Mouse (Mus musculus) liver, postnatal 0 days (tissue): ENCODE measurements at regions not wholly inside any gene's neighbourhood (a gene's known extent, or its start where the extent isn't known, plus 50 kb on each side); places are given as distances from the start of the nearest gene placed in this dataset.

ENCODE experiments used
- ATAC-seq: fragments of 200-750 bp; cut with Nextera tagmentation; 2 replicates; pipeline ENCODE4 v1.8.0; 2017; ENCODE audit warnings: mild to moderate bottlenecking, moderate library complexity
- DNase-seq: peaks from one replicate; pipeline ENCODE4 v3.0.0-alpha.2; 2016
- H3K27ac ChIP-seq: fragments of 300-500 bp; sonication (generic); 2 replicates; pipeline ENCODE4 v1.5.1; 2014; ENCODE audit warnings: antibody characterized with exemption, moderate library complexity, mild to moderate bottlenecking, low read depth
- H3K27me3 ChIP-seq: fragments of 300-500 bp; sonication (generic); 2 replicates; pipeline ENCODE4 v1.6.1; 2014; ENCODE audit warnings: low read length, control low read depth, mixed read lengths; ENCODE audit not compliant: insufficient read depth
- H3K36me3 ChIP-seq: fragments of 300-500 bp; sonication (generic); replicated peaks from 2 replicates; pipeline ENCODE4 v1.6.1; 2014; ENCODE audit warnings: mild to moderate bottlenecking, control low read depth, low read length, moderate library complexity, mixed read lengths; ENCODE audit not compliant: insufficient read depth
- H3K4me1 ChIP-seq: fragments of 300-500 bp; sonication (generic); 2 replicates; pipeline ENCODE4 v1.6.1; 2014; ENCODE audit warnings: antibody characterized with exemption, mild to moderate bottlenecking, control low read depth; ENCODE audit not compliant: insufficient read depth
- H3K4me2 ChIP-seq: fragments of 300-500 bp; sonication (generic); 2 replicates; pipeline ENCODE4 v1.6.1; 2014; ENCODE audit warnings: low read depth, mild to moderate bottlenecking, low read length, moderate library complexity, mixed read lengths
- H3K4me3 ChIP-seq: fragments of 300-500 bp; sonication (generic); 2 replicates; pipeline ENCODE4 v1.5.1; 2014; ENCODE audit warnings: low read depth, low read length
- H3K9ac ChIP-seq: fragments of 300-500 bp; sonication (generic); replicated peaks from 2 replicates; pipeline ENCODE4 v1.6.1; 2014; ENCODE audit warnings: mild to moderate bottlenecking, moderate library complexity
- H3K9me3 ChIP-seq: fragments of 300-500 bp; sonication (generic); 2 replicates; pipeline ENCODE4 v1.6.1; 2016; ENCODE audit warnings: mild to moderate bottlenecking, control low read depth, low read length, mixed read lengths
- CTCF ChIP-seq: sonication (generic); IDR thresholded peaks from 2 replicates; pipeline ENCODE4 v1.5.1; 2016; ENCODE audit warnings: antibody characterized with exemption, low read depth
- EP300 ChIP-seq: IDR thresholded peaks from 2 replicates; pipeline ENCODE4 v1.6.1; 2016; ENCODE audit warnings: antibody characterized with exemption, low read depth, mild to moderate bottlenecking
- WGBS: fragments of 180-500 bp; shearing (Covaris S2); extraction: QIAGEN DNeasy Blood & Tissue Kit; methylation state at CpG from one replicate; pipeline ENCODE4 v1.1.7; 2014; ENCODE audit not compliant: insufficient replicate concordance; 5-methylcytosine and 5-hydroxymethylcytosine counted together

GRCm38 (mm10) chr9:100392262-100392661, 94.3 kb downstream of the Il20rb start:
- no peak overlapping the region for H3K4me3 ChIP-seq
- no peaks in the 10 kb centered on the region for H3K9me3 ChIP-seq
- 36% methylated on average over 1 of the region's 1 CpGs for WGBS
- no peak overlapping the region for H3K9ac ChIP-seq
- no peak overlapping the region for H3K27ac ChIP-seq
- no peaks in the 10 kb centered on the region for H3K4me1 ChIP-seq
- H3K4me2 ChIP-seq, result no peak overlapping the region
- H3K27me3 ChIP-seq, result no peaks in the 10 kb centered on the region
- no peak for TF ChIP-seq CTCF
- no peak for TF ChIP-seq EP300
- ATAC-seq (no peak), DNase-seq (no peak)
- H3K36me3 ChIP-seq, result no peaks in the 10 kb centered on the region

DNA sequence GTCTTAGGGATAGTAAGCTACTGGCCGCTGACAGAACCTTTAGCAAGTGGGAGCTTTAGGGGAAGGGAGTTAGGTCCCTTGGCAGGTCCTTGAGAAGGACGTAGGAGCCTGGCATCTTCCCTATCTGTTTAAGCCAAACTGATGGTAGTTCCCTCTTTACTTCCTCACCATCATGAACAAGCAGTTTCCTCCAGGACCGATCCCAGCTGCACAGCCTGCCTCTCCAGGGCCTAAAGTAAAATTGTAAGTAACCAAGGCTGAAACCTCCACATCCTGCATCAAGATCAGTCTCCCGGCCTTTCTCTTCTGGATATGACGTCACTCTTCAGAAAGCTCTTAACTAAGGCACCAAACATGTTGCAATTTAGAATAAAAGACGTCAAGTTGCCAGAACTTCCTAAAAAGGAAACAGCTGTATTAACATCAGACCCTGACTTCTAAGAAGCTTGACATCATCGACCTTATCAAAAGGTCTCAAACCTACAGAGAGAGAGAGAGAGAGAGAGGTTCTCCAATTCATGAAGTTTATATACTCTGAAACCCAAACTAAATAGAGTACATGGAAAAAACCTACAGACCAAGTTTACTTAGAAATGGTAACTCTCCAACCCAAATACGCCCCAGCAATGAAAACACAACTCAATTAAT, 94.9 kb downstream of the Il20rb start:
- H3K9ac ChIP-seq, result no peak overlapping the region
- WGBS, result 30% methylated on average over 8 of the region's 8 CpGs
- no peaks in the 10 kb centered on the region for H3K27me3 ChIP-seq
- H3K4me3 ChIP-seq, result no peak overlapping the region
- H3K4me2 ChIP-seq, result no peak overlapping the region
- H3K9me3 ChIP-seq, result no peaks in the 10 kb centered on the region
- H3K4me1 ChIP-seq, result no peaks in the 10 kb centered on the region
- ATAC-seq (no peak), DNase-seq (no peak)
- no peak for TF ChIP-seq EP300
- TF ChIP-seq CTCF, result no peak
- no peak overlapping the region for H3K27ac ChIP-seq
- H3K36me3 ChIP-seq, result no peaks in the 10 kb centered on the region

GRCm38 (mm10) chr9:100388393-100388792, 98.2 kb downstream of the Il20rb start:
- Histone ChIP-seq H3K9me3 (no peaks in the 10 kb centered on the region), H3K4me1 (no peaks in the 10 kb centered on the region), H3K27ac (no peak overlapping the region), H3K4me2 (no peak overlapping the region), H3K9ac (no peak overlapping the region), H3K27me3 (no peaks in the 10 kb centered on the region), H3K36me3 (no peaks in the 10 kb centered on the region), H3K4me3 (no peak overlapping the region)
- no peak for DNase-seq
- TF ChIP-seq CTCF (no peak), EP300 (no peak)
- no peak for ATAC-seq
- WGBS, result 60% methylated on average over 7 of the region's 7 CpGs

DNA sequence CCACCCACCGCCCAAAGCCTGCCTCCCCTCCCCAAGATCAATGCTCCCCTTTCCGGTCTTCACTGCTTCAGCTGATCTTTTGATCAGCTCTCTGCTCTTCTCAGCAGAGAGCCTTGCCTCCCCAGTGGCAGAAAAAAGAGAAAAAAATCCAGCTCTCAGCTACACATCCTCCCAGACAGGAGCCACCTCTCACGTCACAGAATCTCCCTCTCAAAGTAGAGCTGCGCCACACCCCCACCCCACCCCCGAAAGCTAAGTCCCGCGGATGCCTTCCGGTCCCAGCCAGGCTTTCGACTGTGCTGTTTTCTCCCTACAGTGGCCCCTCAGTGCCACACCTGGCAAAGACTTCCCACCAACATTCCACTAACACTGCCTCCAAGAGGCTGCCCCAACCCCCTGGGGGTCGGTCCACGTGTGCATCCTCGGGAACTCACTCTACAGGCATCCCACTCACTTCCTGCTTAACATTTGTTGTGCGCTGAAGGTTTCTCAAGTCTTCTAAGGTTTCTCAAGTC, 99.4 kb downstream of the Il20rb start:
- WGBS, result 26% methylated on average over 13 of the region's 13 CpGs
- Histone ChIP-seq H3K4me2 (no peak overlapping the region), H3K27me3 (no peaks in the 10 kb centered on the region), H3K27ac (no peak overlapping the region), H3K9ac (no peak overlapping the region), H3K4me1 (no peaks in the 10 kb centered on the region), H3K4me3 (no peak overlapping the region), H3K36me3 (no peaks in the 10 kb centered on the region), H3K9me3 (no peaks in the 10 kb centered on the region)
- DNase-seq (no peak), ATAC-seq (no peak)
- TF ChIP-seq EP300 (no peak), CTCF (no peak)

- Histone ChIP-seq H3K4me3 (no peak overlapping the region), H3K4me1 (no peaks in the 10 kb centered on the region), H3K27me3 (no peaks in the 10 kb centered on the region), H3K9ac (no peak overlapping the region), H3K9me3 (no peaks in the 10 kb centered on the region), H3K36me3 (no peaks in the 10 kb centered on the region), H3K27ac (no peak overlapping the region), H3K4me2 (no peak overlapping the region)
- ATAC-seq (no peak), DNase-seq (peak; percentile 73)
- TF ChIP-seq CTCF (peak; percentile 75), EP300 (no peak)
- WGBS, result 47% methylated on average over 5 of the region's 5 CpGs
These were observed 104.1 kb downstream of the Il20rb start for GRCm38 (mm10) chr9:100382492-100382891.

DNA sequence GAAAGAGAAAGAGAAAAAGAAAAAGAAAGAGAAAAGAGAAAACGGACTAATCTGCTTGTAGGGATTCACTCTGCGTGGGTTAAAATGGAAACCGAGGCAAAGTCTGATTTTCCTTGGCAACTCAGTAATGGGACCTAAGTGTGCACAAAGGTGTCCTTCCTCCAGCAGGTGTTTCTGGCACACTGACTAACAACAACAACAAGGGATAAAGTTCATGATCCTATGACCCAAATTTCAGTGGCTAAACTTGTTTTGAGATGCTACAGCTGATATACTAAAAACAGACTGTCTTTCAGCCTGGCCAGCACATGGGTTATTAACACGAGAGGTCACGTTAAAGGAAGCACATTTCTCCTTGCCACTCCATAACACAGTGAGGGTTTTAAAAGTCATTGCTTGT, 116.7 kb downstream of the Il20rb start:
- WGBS, result 82% methylated on average over 5 of the region's 5 CpGs
- no peak for ATAC-seq
- no peak overlapping the region for H3K9ac ChIP-seq
- H3K27ac ChIP-seq, result no peak overlapping the region
- H3K4me3 ChIP-seq, result no peak overlapping the region
- H3K4me1 ChIP-seq, result no peaks in the 10 kb centered on the region
- H3K9me3 ChIP-seq, result no peaks in the 10 kb centered on the region
- no peaks in the 10 kb centered on the region for H3K36me3 ChIP-seq
- no peaks in the 10 kb centered on the region for H3K27me3 ChIP-seq
- TF ChIP-seq CTCF (no peak), EP300 (no peak)
- no peak overlapping the region for H3K4me2 ChIP-seq
- DNase-seq, result no peak
